Mouse (Mus musculus) spleen, postnatal 14 days (tissue): ENCODE measurements around the gene Cyp3a57.
"Not testable (repeated sequence)": the region's sequence is repeated elsewhere in the genome, so short reads cannot be mapped to it uniquely, and the experiment has no call there.

Source experiments
- DNase-seq, 2 experiments: peaks; one replicate each; pipeline ENCODE4 v3.0.0; 2021 to 2022; ENCODE audit warnings: low spot score in 2 of 2

Cyp3a57 gene

DNA sequence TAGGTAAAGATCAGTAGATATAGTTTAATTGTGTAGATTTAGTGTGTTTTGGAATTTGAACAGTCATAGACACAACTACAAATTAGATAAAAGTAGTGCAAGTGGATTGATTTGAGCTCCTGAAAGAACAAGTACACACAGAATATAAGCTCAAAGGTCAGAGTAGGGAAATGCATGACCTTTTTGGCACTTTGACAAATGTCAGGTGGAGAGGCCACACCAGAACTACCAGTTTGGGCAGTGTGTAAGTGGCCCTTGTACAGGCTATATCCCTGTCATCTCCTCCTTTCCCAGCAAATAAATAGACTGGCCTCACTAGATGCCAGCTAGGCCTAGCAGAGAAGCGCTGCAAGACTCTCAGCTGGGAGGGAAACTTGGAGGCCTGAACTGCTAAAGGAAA is at the start of gene Cyp3a57:
Cyp3a57 (plus strand) TSS at position 339 of the 400 bp plus-strand sequence.
- DNase-seq: no peak

DNA sequence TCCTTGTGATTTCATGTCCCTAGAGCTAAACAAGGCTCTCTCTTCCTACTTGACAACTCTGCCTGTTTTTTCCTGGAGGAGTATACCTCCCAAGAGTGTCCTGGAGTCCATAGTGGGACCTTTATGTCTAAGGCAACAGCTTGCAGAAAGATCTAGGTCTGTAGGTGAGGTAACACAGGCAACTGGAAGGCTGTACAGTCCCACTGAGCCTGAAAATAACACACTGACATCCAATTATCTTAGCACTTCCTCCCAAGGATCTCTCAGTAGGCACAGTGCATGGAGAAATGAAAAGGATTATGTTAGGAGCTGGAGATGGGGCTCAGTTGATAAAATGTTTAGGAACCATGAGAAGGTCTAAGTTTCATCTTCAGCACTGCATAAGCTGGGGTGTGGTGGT is 44.6 kb upstream of the Cyp3a57 start:
- DNase-seq: no peak

DNA sequence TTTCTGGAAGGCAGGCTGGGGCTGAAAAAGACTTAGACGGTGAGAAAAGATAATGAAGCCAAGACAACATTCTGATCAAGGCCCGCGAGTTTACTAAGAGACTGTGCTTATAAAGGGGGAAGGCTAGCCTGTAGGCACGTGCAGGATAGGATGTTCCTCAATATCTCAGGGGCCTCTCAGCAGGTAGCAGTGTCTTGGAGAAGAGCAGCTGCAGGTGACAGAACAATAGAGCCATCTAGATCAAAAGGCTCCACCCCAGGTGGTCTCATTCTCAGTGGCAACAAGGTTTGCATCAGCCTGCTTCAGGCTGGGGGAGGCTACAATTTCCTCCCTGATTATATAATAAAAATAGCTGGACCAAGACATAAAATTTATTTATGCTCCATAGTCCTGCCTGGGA is 43.3 kb upstream of the Cyp3a57 start:
- not testable (repeated sequence) for DNase-seq

DNA sequence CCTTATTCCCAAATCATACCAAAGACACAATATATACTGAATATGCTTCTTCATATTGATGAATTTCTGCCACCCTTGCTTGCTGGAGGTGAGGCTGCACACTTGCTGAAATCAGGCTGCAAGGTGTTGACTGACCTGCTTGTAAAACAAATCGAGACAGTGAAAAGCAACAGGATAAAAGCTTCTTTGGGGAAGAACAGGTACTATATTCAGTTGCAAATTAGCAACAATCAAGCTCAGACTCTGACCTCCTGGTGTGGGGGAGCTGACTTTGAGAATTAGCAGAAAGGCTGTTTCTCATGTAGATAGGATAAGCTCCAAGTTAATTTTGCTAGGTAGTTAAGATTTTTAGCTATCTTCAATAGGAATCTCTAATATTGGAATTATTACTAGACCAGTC is 42.7 kb upstream of the Cyp3a57 start:
- DNase-seq: no peak

DNA sequence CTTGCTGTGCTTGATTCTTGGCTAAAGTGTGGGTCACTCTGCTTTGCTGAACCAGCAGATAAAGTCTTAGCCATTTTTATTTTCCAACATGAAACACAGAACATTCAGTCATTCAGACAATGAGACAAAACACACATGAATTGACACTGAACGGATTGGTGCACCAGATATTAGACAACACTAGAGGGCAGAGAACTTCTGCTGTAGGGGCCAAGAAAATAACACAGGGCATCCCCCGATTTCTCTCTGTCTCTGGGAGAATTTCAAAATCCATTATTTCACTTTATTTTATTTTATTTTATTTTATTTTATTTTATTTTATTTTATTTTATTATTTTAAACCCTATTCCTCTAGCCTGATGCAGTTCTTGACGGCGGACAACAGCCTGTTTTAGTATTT is 38.1 kb upstream of the Cyp3a57 start:
- DNase-seq: not testable (repeated sequence)

DNA sequence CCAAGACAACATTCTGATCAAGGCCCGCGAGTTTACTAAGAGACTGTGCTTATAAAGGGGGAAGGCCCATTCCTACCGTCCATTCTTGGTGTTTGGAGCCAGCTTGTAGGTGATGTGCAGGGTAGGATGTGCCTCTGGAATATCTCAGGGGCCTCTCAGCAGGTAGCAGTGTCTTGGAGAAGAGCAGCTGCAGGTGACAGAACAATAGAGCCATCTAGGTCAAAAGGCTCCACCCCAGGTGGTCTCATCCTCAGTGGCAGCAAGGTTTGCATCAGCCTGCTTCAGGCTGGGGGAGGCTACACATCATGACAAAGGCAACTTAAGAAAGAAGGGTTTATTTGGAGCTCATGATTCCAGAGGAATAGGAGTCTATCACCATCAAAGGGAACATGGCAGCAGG is 37.3 kb upstream of the Cyp3a57 start:
- DNase-seq: not testable (repeated sequence)

DNA sequence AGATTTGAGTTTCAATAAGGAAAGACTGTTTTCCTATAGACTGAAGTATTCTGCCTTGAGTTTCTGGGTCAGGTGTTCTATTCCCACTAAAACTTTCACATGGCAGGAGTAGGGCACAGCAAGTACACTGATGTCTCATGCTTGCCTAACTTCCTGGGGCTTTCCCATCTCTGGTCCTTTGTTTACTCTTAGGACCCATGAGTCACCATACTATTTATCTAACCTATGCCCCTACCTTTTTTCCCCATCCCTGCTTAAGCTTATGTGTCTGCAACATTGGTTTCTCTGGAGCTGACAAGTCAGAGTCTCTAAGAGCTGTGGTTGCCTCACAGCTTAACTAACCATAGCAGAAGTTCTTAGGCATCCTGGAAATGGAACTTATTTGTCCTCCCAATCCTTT is 31.2 kb upstream of the Cyp3a57 start:
- no peak for DNase-seq

DNA sequence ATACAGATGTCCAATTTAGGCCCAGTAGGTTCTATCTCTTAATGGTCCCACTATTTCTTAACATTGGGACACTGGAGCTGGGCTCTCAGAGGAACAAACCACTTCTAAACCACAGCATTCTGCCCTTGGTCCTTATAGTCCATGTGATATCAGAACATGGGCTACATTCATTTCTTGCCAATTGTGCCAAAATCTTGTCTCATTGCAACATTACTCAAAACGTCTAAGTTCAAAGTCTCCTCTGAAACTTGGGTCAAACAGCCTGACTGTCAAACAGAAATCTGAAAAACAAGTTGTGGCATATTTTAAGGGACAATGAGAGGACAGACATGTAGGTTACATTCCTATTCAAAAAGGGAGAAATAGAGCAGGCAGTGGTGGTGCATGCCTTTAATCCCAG is 27.9 kb upstream of the Cyp3a57 start:
- no peak for DNase-seq

DNA sequence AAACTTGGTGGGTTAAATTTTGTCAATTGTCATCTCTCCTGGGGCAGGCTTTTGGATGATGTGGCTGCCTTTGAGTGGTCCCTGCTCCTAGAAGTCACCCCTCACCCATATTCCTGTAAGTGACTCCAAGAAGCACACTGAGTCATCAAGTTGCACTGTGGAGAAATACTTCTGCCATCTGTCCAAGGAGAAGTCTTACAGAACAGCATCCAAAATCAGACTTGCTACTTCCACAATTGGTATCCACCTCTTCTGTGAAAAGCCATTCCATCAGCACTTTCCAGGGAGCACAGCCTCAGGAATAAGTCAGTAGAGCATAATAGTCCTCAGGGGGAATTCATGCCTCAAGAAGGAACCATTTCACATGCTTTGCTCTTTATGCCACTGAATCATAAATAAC is 6.3 kb upstream of the Cyp3a57 start:
- not testable (repeated sequence) for DNase-seq

DNA sequence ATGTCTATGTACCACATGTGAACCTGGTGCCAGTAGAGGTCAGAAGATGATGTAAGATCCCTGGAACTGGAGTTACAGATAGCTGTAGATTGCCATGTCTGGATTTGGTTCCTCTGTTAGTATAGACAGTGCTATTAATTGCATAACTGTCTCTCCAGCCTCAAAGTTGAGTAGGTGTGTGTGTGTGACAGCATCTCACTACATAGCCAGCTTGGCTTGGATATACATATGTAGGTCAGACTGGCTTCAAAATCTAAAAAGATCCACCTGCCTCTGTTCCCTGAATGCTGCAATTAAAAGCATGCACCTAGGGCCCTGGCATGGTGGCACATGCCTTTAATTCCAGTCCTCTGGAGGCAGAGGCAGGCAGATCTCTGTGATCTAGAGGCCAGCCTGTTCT is 4.6 kb downstream of the Cyp3a57 start:
- DNase-seq: no peak

DNA sequence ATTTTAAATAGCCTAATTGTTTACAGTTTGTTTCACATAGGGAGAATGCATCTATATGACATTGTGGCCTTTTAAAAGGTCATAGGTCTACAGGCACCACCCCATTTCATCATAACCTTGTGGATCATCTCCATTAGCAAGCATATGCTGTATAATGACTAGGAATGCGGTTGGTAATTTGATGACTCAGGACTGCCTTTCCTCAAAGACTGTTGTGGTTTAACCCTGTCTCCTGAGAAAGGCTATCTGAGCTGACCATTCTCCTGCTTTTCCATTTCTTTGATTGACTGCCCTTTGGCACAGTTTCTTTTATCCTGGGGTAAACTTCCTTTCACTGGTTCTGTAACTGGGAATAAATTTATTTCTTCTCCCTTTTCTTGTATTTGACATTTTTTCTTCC is 8.0 kb downstream of the Cyp3a57 start:
- DNase-seq: no peak

DNA sequence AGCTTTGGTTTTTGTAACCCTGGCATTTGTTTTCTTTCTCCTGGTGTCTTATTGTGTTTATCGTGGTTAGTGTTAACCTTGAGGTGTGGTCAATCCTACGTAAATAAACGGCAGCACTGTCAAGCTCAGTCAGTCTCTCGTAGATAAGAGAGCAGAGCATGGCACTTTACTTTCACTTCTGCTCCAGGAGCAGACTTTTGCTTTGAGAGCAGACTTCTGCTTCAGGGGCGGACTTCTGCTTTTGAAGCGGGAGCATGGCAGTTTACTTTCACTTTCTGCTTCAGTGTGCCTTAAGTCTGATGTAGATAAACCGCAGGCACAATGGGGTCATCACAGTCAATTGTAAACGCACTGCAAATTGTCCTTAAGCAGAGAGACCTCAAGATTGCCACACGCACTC is 70.3 kb downstream of the Cyp3a57 start:
- not testable (repeated sequence) for DNase-seq

DNA sequence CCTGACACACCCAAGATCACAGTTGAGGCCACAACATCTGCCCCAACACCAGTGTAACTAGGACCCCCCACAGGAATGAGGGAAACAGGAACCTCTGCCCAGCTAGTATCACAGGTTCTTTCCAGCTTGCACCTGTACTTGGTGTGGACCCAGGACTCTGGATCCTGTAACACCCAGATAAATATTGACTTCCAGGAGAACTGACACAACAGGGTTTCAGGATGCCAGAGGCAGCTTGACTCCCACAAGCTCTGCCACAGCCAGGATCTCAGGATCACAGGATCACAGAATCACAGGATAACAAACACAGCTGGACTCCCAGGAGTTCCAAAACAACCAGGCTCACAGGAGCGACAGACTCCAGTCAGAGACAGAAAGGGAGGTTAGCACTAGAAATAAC is 77.2 kb downstream of the Cyp3a57 start:
- DNase-seq: no peak

DNA sequence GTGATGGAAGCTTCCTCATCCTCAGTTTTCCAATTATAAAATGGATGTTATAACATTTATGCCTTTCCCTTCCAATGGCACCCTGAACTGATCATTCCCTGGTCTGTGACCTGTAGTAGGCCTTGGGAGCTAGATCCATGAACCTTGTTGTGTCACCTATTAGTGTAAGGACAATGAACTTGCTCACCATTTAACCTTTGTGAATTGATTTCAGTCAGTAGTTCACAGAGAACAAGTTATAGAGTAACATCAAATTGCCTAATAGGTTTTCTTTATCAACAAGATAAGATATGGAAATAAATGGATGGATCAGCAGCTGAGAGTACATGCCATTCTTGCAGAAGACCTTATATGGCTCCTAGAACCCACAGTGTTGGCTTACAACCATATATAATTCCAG is 85.9 kb downstream of the Cyp3a57 start:
- DNase-seq: no peak

DNA sequence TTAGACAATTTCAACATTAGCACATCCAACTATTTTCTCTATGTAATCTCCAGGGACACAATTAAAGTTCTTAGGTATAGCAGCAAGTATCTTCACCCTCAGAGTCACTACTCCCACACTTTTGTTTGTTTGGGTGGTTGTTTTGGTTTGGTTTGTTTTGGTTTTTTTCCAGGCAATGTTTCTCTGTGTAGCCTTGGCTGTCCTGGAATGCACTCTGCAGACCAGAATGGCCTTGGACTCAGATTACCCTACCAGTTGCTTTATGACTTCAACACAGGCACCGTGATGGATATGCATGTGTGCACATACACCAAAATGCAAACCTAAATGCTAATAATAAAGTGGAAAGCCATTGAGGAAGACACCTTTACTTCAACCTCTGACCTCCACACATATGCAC is 88.6 kb downstream of the Cyp3a57 start:
- no peak for DNase-seq
